Mouse (Mus musculus) hindbrain, embryonic 14.5 days (tissue): ENCODE measurements around the gene Pde4c. TPM values are rescaled to one million over a fixed set of nuclear protein-coding genes. Genes with fewer than 3 reads are reported as not detected.

Experiments used
- ATAC-seq: fragments of 200-750 bp; cut with Nextera tagmentation; 2 replicates; pipeline ENCODE4 v1.8.0; 2017; ENCODE audit warnings: moderate number of reproducible peaks, mild to moderate bottlenecking, moderate TSS enrichment, moderate library complexity; ENCODE audit not compliant: low FRiP score
- DNase-seq: peaks from one replicate; pipeline ENCODE4 v3.0.0-alpha.2; 2015; ENCODE audit warnings: low spot score
- H3K27ac ChIP-seq: fragments of 300-500 bp; sonication (generic); 2 replicates; pipeline ENCODE4 v1.5.1; 2014; ENCODE audit warnings: mild to moderate bottlenecking, moderate library complexity
- H3K27me3 ChIP-seq: fragments of 300-500 bp; sonication (generic); 2 replicates; pipeline ENCODE4 v1.6.1; 2014; ENCODE audit warnings: mild to moderate bottlenecking, low read length, mixed read lengths; ENCODE audit not compliant: control insufficient read depth, insufficient read depth
- H3K36me3 ChIP-seq: fragments of 300-500 bp; sonication (generic); replicated peaks from 2 replicates; pipeline ENCODE4 v1.6.1; 2014; ENCODE audit not compliant: control insufficient read depth, insufficient read depth
- H3K4me1 ChIP-seq: fragments of 300-500 bp; sonication (generic); replicated peaks from 2 replicates; pipeline ENCODE4 v1.6.1; 2014; ENCODE audit warnings: antibody characterized with exemption, low read length, mixed read lengths; ENCODE audit not compliant: control insufficient read depth, insufficient read depth
- H3K4me2 ChIP-seq: fragments of 300-500 bp; sonication (generic); replicated peaks from 2 replicates; pipeline ENCODE4 v1.6.1; 2014; ENCODE audit warnings: mild to moderate bottlenecking, moderate library complexity
- H3K4me3 ChIP-seq: fragments of 300-500 bp; sonication (generic); replicated peaks from 2 replicates; pipeline ENCODE4 v1.5.1; 2014; ENCODE audit warnings: mild to moderate bottlenecking, low read length
- H3K9ac ChIP-seq: fragments of 300-500 bp; sonication (generic); 2 replicates; pipeline ENCODE4 v1.6.1; 2014
- H3K9me3 ChIP-seq: fragments of 300-500 bp; sonication (generic); 2 replicates; pipeline ENCODE4 v1.6.1; 2016; ENCODE audit warnings: low read length; ENCODE audit not compliant: control insufficient read depth
- WGBS: fragments of 180-500 bp; shearing (Covaris S2); extraction: QIAGEN DNeasy Blood & Tissue Kit; methylation state at CpG from one replicate; pipeline ENCODE4 v1.1.7; 2014; 5-methylcytosine and 5-hydroxymethylcytosine counted together
- polyA plus RNA-seq: library from polyadenylated mRNA; unstranded; fragments of >200 nt; fragmentation: Nextera tagmentation; extraction: Ambion mirVana; gene quantifications from 2 replicates; pipeline ENCODE4 v1.2.1, GENCODE M21; 2014

Pde4c gene
- polyA plus RNA-seq, 1 experiment from 2014 or later: 0.32 TPM

GRCm38 (mm10) chr8:70695318-70696018, 28.1 kb upstream of the Pde4c start:
- no peaks in the 10 kb centered on the region for H3K9me3 ChIP-seq
- H3K36me3 ChIP-seq: no peaks in the 10 kb centered on the region
- no peak overlapping the region for H3K9ac ChIP-seq
- H3K4me2 ChIP-seq: no peak overlapping the region
- H3K4me1 ChIP-seq: peaks cover 42% of the 10 kb centered on the region
- no peak overlapping the region for H3K4me3 ChIP-seq
- WGBS: 32% methylated on average over 32 of the region's 32 CpGs
- no peak for DNase-seq
- H3K27ac ChIP-seq: no peak overlapping the region
- no peak for ATAC-seq
- no peaks in the 10 kb centered on the region for H3K27me3 ChIP-seq

DNA sequence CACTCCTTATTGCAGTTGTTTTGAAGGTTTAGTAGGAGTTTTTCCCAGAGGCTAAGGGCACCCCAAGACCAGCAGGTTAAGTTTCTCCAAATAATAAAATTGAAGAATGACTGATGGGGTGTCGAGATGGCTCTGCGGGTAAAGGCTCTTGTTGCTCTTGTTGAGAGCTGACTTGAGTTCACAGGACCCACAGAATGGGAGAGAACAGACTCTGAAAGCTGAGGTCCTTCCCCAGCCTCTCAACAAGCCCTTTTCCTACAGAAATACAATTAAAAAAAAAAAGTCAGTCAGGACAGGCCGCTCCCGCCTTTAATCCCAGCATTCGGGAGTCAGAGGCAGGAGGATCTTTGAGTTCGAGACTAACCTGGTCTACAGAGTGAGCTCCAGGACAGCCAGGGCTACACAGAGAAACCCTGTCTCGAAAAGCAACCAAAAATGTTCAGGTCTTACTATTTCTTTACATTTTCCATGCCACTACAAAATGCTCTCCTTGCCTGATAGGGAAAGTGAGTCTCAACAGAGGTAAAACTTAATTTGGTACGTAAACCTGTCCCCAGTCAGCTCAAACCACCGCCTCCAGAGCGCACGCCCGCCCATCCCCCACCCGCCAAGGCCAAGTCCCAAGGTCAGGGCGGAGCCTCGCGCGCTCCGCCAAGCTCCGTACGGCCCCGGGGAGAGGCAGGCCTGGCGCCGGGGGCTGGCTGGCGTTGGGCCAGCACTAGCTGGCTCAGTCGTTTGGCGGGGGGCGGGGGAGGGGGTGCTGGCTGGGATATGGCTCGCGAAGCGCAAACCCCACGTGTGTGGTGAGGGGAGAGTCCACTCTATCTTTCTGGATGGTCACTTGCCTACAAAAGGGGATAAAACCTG, 27.3 kb upstream of the Pde4c start:
- Histone ChIP-seq H3K4me2 (peak overlapping the region; percentile 51), H3K4me3 (peak overlapping the region; percentile 19), H3K9me3 (no peaks in the 10 kb centered on the region), H3K4me1 (peaks cover 43% of the 10 kb centered on the region), H3K27ac (peak overlapping the region; percentile 45; the same call in 1 of the 2 replicates), H3K36me3 (no peaks in the 10 kb centered on the region), H3K9ac (peak overlapping the region; percentile 52), H3K27me3 (no peaks in the 10 kb centered on the region)
- no peak for ATAC-seq
- 5% methylated on average over 31 of the region's 31 CpGs for WGBS
- DNase-seq: peak; percentile 66

DNA sequence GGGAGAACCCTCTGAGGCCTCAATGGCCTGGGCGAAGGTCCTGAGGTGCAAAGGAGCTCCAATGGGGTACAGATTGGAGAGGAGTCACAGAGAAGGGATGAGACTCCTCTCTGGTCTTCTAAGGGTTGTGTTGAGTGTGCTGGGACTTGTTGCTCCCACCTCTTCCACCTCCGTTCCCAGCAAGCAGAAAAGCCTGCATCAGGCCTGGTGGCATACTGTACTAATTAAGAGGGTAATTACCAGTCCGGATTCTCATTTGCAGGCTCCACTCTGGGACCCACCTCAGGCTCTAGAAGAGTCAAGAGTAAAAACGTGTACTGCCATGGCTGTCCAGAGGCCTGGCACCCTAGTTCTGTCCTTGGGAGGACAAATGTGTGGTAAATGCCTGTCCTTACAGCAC, 26.6 kb upstream of the Pde4c start:
- H3K4me1 ChIP-seq: peaks cover 45% of the 10 kb centered on the region
- no peaks in the 10 kb centered on the region for H3K27me3 ChIP-seq
- H3K9ac ChIP-seq: peak overlapping the region; percentile 52
- WGBS: 35% methylated on average over 4 of the region's 4 CpGs
- peak overlapping the region; percentile 45; the same call in 1 of the 2 replicates for H3K27ac ChIP-seq
- H3K36me3 ChIP-seq: no peaks in the 10 kb centered on the region
- ATAC-seq (no peak), DNase-seq (no peak)
- H3K9me3 ChIP-seq: no peaks in the 10 kb centered on the region
- peak overlapping the region; percentile 51 for H3K4me2 ChIP-seq
- H3K4me3 ChIP-seq: peak overlapping the region; percentile 19; the same call in 1 of the 2 replicates

- Histone ChIP-seq H3K27me3 (no peaks in the 10 kb centered on the region), H3K9ac (peak overlapping the region; percentile 99), H3K4me1 (peaks cover 47% of the 10 kb centered on the region), H3K9me3 (no peaks in the 10 kb centered on the region), H3K4me3 (peak overlapping the region; percentile 99), H3K36me3 (0 out of 2 replicates have a peak, but pooled peaks cover under 1% of the 10 kb centered on the region), H3K27ac (peak overlapping the region; percentile 99), H3K4me2 (peak overlapping the region; percentile 52)
- 72% methylated on average over 12 of the region's 12 CpGs for WGBS
- ATAC-seq: no peak
- no peak for DNase-seq
Measured at GRCm38 (mm10) chr8:70697366-70698250, 25.9 kb upstream of the Pde4c start.

GRCm38 (mm10) chr8:70698310-70699109, 25.0 kb upstream of the Pde4c start, which contains the start of gene Jund:
Gene Jund, plus strand, starts transcription at chr8:70698949.
- peak within 1 kb of the TSS; percentile 99 for H3K4me3 ChIP-seq
- DNase-seq (peak; percentile 100), ATAC-seq (peak; percentile 88)
- H3K9ac ChIP-seq: peak within 1 kb of the TSS; percentile 99
- H3K36me3 ChIP-seq: peaks cover 9% of the 10 kb centered on the region; the same call in 1 of the 2 replicates
- H3K4me1 ChIP-seq: peaks cover 52% of the 10 kb centered on the region
- WGBS: under 1% methylated on average over 62 of the region's 69 CpGs
- peak within 1 kb of the TSS; percentile 86 for H3K4me2 ChIP-seq
- peak within 1 kb of the TSS; percentile 99 for H3K27ac ChIP-seq
- H3K9me3 ChIP-seq: no peaks in the 10 kb centered on the region
- H3K27me3 ChIP-seq: no peaks in the 10 kb centered on the region

- Histone ChIP-seq H3K4me1 (peaks cover 52% of the 10 kb centered on the region), H3K36me3 (peaks cover 9% of the 10 kb centered on the region), H3K4me3 (peak overlapping the region; percentile 99), H3K9ac (peak overlapping the region; percentile 99), H3K4me2 (peak overlapping the region; percentile 86), H3K9me3 (no peaks in the 10 kb centered on the region), H3K27ac (peak overlapping the region; percentile 99), H3K27me3 (no peaks in the 10 kb centered on the region)
- under 1% methylated on average over 89 of the region's 89 CpGs for WGBS
- DNase-seq (no peak), ATAC-seq (peak; percentile 16; the same call in 1 of the 2 replicates)
Measured at GRCm38 (mm10) chr8:70699116-70699833, 24.2 kb upstream of the Pde4c start.

- under 1% methylated on average over 58 of the region's 59 CpGs for WGBS
- DNase-seq: peak; percentile 82
- H3K9me3 ChIP-seq: no peaks in the 10 kb centered on the region
- no peaks in the 10 kb centered on the region for H3K27me3 ChIP-seq
- H3K9ac ChIP-seq: peak overlapping the region; percentile 99
- peaks cover 52% of the 10 kb centered on the region for H3K4me1 ChIP-seq
- peak overlapping the region; percentile 99 for H3K27ac ChIP-seq
- peaks cover 9% of the 10 kb centered on the region for H3K36me3 ChIP-seq
- H3K4me3 ChIP-seq: peak overlapping the region; percentile 99
- peak overlapping the region; percentile 86 for H3K4me2 ChIP-seq
- peak; percentile 6; the same call in 1 of the 2 replicates for ATAC-seq
Measured at GRCm38 (mm10) chr8:70699834-70700554, 23.5 kb upstream of the Pde4c start.
